Mouse (Mus musculus): Measurements from ENCODE around the gene Ppm1j. TPM values are rescaled to one million over a fixed set of nuclear protein-coding genes. Genes with fewer than 3 reads are reported as not detected.
"Not testable (repeated sequence)": the region's sequence is repeated elsewhere in the genome, so short reads cannot be mapped to it uniquely, and the experiment has no call there.

Ppm1j gene
- total and polyA plus RNA-seq, 2 experiments = 0.28 to 1.4 TPM

DNA sequence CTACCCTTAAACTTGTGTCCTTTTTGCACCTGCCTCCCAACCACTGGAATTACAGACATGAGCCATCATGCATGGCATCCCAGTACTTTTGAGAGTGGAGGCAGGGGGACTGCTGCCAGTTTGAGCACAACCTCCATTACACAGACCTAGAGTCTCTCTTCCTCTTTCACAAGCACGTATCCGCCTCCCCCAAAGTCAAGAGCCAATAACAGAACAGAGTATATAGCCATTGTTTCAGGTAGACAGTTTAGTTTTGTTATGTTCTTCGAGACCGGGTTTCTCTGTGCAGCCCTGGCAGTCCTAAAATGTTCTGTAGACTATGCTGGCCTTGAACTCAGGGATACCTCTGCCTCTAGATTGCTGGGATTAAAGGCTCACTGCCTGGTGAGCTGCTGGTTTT, 31.4 kb downstream of the Ppm1j start:
- H3K27me3 ChIP-seq (ENCODE audit: control insufficient read depth, insufficient read depth, low read length) = no peaks in the 10 kb centered on the region
- DNase-seq (ENCODE audit: extremely low read depth, low read depth, low spot score) = no peak
- no peak overlapping the region for H3K9ac ChIP-seq (ENCODE audit: low read depth, low read length)
- no peak overlapping the region for H3K27ac ChIP-seq (replicated peaks; ENCODE audit: insufficient read depth, low read depth, low read length)
- H3K36me3 ChIP-seq (ENCODE audit: control insufficient read depth, insufficient read depth, low read length) = no peaks in the 10 kb centered on the region
- peaks cover 8% of the 10 kb centered on the region; the same call in 1 of the 2 replicates for H3K79me2 ChIP-seq (ENCODE audit: control insufficient read depth, insufficient read depth, low read length)
- H3K4me1 ChIP-seq (ENCODE audit: control insufficient read depth, insufficient read depth, low read length) = peaks cover 6% of the 10 kb centered on the region; the same call in 1 of the 2 replicates
- WGBS = 87% methylated on average over 4 of the region's 4 CpGs
- H3K4me3 ChIP-seq (ENCODE audit: insufficient read depth, low read depth, low read length) = no peak overlapping the region
- TF ChIP-seq CTCF (IDR thresholded peaks at IDR 0.05; ENCODE audit: low read depth, low read length) = no peak
- TF ChIP-seq POLR2A (IDR thresholded peaks at IDR 0.05; ENCODE audit: extremely low read depth, insufficient read depth, low read length) = no peak

GRCm38 (mm10) chr3:104813227-104813626, 32.4 kb downstream of the Ppm1j start:
- WGBS = 90% methylated on average over 7 of the region's 7 CpGs
- H3K36me3 ChIP-seq (ENCODE audit: control insufficient read depth, insufficient read depth, low read length) = not testable (repeated sequence)

DNA sequence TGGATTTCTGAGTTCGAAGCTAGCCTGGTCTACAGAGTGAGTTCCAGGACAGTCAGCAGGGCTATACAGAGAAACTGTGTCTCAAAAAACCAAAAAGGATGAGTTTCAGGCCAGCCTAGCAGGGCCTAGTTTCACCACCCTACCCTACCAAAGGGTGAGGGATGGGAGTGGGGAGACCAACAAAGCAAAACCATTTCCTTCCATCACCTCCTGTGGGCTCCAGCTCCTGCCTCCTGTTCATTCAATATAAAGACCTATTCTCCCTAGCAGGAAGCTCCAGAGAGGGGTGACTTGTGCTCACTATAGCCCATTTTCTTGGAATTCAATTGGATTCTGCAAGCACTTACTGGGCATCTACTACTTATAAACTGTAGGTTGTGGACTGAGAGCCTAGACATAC, 33.9 kb downstream of the Ppm1j start:
- TF ChIP-seq CTCF (IDR thresholded peaks at IDR 0.05; ENCODE audit: low read depth, low read length) (no peak), POLR2A (IDR thresholded peaks at IDR 0.05; ENCODE audit: extremely low read depth, insufficient read depth, low read length) (no peak)
- H3K4me1 ChIP-seq (ENCODE audit: control insufficient read depth, insufficient read depth, low read length) = peaks cover 12% of the 10 kb centered on the region; the same call in 1 of the 2 replicates
- no peaks in the 10 kb centered on the region for H3K27me3 ChIP-seq (ENCODE audit: control insufficient read depth, insufficient read depth, low read length)
- H3K79me2 ChIP-seq (ENCODE audit: control insufficient read depth, insufficient read depth, low read length) = peaks cover 8% of the 10 kb centered on the region; the same call in 1 of the 2 replicates
- no peak overlapping the region for H3K27ac ChIP-seq (replicated peaks; ENCODE audit: insufficient read depth, low read depth, low read length)
- no peaks in the 10 kb centered on the region for H3K36me3 ChIP-seq (ENCODE audit: control insufficient read depth, insufficient read depth, low read length)
- H3K9ac ChIP-seq (ENCODE audit: low read depth, low read length) = no peak overlapping the region
- no peak overlapping the region for H3K4me3 ChIP-seq (ENCODE audit: insufficient read depth, low read depth, low read length)
- WGBS = 96% methylated on average over 1 of the region's 1 CpGs
- no peak for DNase-seq (ENCODE audit: extremely low read depth, low read depth, low spot score)

More at GRCm38 (mm10) chr3:104813227-104813626, 32.4 kb downstream of the Ppm1j start:
- not testable (repeated sequence) for H3K4me1 ChIP-seq (ENCODE audit: control insufficient read depth, insufficient read depth, low read length); H3K27ac ChIP-seq (replicated peaks; ENCODE audit: insufficient read depth, low read depth, low read length); H3K79me2 ChIP-seq (ENCODE audit: control insufficient read depth, insufficient read depth, low read length); H3K27me3 ChIP-seq (ENCODE audit: control insufficient read depth, insufficient read depth, low read length); DNase-seq (ENCODE audit: extremely low read depth, low read depth, low spot score); H3K4me3 ChIP-seq (ENCODE audit: insufficient read depth, low read depth, low read length); H3K9ac ChIP-seq (ENCODE audit: low read depth, low read length)

DNA sequence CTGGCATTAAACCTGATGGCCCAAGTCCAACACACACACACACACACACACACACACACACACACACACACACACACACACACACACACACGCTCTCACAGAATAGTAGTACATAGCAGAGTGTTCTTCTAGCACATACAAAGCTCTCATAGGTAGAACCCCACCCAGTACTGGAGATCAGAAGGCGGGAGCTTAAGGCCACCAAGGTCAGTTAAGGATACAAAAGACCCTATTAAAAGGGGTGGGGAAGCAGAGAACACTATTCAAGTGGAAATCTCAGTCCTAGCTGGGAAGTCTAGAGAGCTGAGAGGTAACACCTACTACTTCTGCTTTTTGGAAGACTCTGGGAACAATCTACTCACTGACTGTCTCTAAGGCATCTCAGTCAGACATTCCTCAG, 34.5 kb downstream of the Ppm1j start:
- DNase-seq (ENCODE audit: extremely low read depth, low read depth, low spot score) = no peak
- Histone ChIP-seq H3K9ac (ENCODE audit: low read depth, low read length) (no peak overlapping the region), H3K27ac (replicated peaks; ENCODE audit: insufficient read depth, low read depth, low read length) (no peak overlapping the region), H3K27me3 (ENCODE audit: control insufficient read depth, insufficient read depth, low read length) (no peaks in the 10 kb centered on the region), H3K4me1 (ENCODE audit: control insufficient read depth, insufficient read depth, low read length) (peaks cover 12% of the 10 kb centered on the region; the same call in 1 of the 2 replicates), H3K4me3 (ENCODE audit: insufficient read depth, low read depth, low read length) (no peak overlapping the region), H3K79me2 (ENCODE audit: control insufficient read depth, insufficient read depth, low read length) (peaks cover 8% of the 10 kb centered on the region; the same call in 1 of the 2 replicates), H3K36me3 (ENCODE audit: control insufficient read depth, insufficient read depth, low read length) (no peaks in the 10 kb centered on the region)
- WGBS = 91% methylated on average over 2 of the region's 2 CpGs
- TF ChIP-seq POLR2A (IDR thresholded peaks at IDR 0.05; ENCODE audit: extremely low read depth, insufficient read depth, low read length) (no peak), CTCF (IDR thresholded peaks at IDR 0.05; ENCODE audit: low read depth, low read length) (no peak)

- peaks cover 8% of the 10 kb centered on the region; the same call in 1 of the 2 replicates for H3K79me2 ChIP-seq (ENCODE audit: control insufficient read depth, insufficient read depth, low read length)
- H3K27ac ChIP-seq (replicated peaks; ENCODE audit: insufficient read depth, low read depth, low read length) = no peak overlapping the region
- H3K27me3 ChIP-seq (ENCODE audit: control insufficient read depth, insufficient read depth, low read length) = no peaks in the 10 kb centered on the region
- H3K36me3 ChIP-seq (ENCODE audit: control insufficient read depth, insufficient read depth, low read length) = peaks cover under 1% of the 10 kb centered on the region; the same call in 1 of the 2 replicates
- H3K9ac ChIP-seq (ENCODE audit: low read depth, low read length) = no peak overlapping the region
- TF ChIP-seq CTCF (IDR thresholded peaks at IDR 0.05; ENCODE audit: low read depth, low read length) = no peak
- H3K4me3 ChIP-seq (ENCODE audit: insufficient read depth, low read depth, low read length) = no peak overlapping the region
- 77% methylated on average over 7 of the region's 7 CpGs for WGBS
- DNase-seq (ENCODE audit: extremely low read depth, low read depth, low spot score) = no peak
- H3K4me1 ChIP-seq (ENCODE audit: control insufficient read depth, insufficient read depth, low read length) = peaks cover 12% of the 10 kb centered on the region; the same call in 1 of the 2 replicates
Observed at GRCm38 (mm10) chr3:104816130-104816529, 35.3 kb downstream of the Ppm1j start.

DNA sequence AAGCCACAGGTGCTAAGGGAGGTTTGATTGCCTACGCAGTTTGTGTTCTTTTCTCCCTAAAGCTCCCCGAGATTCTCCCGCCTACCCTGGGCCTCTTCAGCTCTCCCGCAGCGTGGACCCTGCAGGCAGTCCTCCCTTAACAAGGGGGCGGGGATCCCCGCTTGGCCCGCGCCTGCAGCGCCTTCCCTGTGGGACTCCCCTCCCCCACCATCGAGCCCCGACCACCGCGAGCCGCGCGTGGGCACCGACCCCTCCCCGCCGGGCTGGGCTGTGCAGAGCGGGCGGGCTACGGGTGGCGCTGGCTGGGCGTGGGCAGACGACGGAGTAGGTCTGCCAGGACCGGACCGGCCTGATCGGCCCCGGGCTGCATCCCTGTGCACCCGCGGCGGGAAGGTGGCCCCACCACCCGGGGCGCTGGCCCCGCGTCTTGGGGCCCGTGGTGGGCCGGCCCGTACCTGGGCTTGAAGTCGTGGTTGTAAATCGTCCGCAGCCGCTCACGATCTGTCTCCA, 36.7 kb downstream of the Ppm1j start:
- DNase-seq (ENCODE audit: extremely low read depth, low read depth, low spot score) = no peak
- TF ChIP-seq CTCF (IDR thresholded peaks at IDR 0.05; ENCODE audit: low read depth, low read length) (no peak), POLR2A (IDR thresholded peaks at IDR 0.05; ENCODE audit: extremely low read depth, insufficient read depth, low read length) (no peak)
- Histone ChIP-seq H3K27me3 (ENCODE audit: control insufficient read depth, insufficient read depth, low read length) (no peaks in the 10 kb centered on the region), H3K36me3 (ENCODE audit: control insufficient read depth, insufficient read depth, low read length) (peaks cover 6% of the 10 kb centered on the region), H3K27ac (replicated peaks; ENCODE audit: insufficient read depth, low read depth, low read length) (peak overlapping the region; percentile 74), H3K79me2 (ENCODE audit: control insufficient read depth, insufficient read depth, low read length) (peaks cover 8% of the 10 kb centered on the region; the same call in 1 of the 2 replicates), H3K4me1 (ENCODE audit: control insufficient read depth, insufficient read depth, low read length) (peaks cover 8% of the 10 kb centered on the region; the same call in 1 of the 2 replicates), H3K9ac (ENCODE audit: low read depth, low read length) (peak overlapping the region; percentile 92), H3K4me3 (ENCODE audit: insufficient read depth, low read depth, low read length) (peak overlapping the region; percentile 94)
- under 1% methylated on average over 44 of the region's 46 CpGs for WGBS

Data from liver, adult 2 months (tissue).